Mouse (Mus musculus): ENCODE measurements at regions not wholly inside any gene's neighbourhood (a gene's known extent, or its start where the extent isn't known, plus 50 kb on each side); places are given as distances from the start of the nearest gene placed in this dataset.
A peak's percentile ranks its signal among the peaks of the same experiment; 100 is the strongest.

DNA sequence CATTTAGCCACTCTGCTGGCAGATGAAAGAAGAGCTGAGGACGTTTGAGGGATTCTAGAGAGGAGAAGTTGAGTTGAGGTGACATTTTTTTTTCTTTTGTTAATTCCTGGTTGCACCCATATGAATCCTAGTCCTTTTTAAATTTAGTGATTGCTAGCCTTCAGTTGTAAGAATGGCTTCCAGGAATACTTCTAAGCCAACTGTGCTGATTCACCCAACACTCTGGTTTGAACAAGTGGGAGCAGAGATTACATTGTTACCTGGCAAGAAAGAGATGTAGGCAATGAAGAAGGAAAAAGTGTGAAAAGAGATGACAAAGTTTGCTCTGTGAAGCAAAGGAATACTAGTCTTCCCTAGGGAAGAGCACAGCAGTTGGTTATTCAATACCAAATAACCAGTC lies 261.1 kb upstream of the Kcnq5 start:
- no peak overlapping the region for H3K4me3 ChIP-seq
- no peak overlapping the region for H3K27ac ChIP-seq
- no peak for TF ChIP-seq CTCF (conservative IDR thresholded peaks at IDR 0.05)
- DNase-seq (ENCODE audit: low spot score in 2 of 2), result no peak

DNA sequence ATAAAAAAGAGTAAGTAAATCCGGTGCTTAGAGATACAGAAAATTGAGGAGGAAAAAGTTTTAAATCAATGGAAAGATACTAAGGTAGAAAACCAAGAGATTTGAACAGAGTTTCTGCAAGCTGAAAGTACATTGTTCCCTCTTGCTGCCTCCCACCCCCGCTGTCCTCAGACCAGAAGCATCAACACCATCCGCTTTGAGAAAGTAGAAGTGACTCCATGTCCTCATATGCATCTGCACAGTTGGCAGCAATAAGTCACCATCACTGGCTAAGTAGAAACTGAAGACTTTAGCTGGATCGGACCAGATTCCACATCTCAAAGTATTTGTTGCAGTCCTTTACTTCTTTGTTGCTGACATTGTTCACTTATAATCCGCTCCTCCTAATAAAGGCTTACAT lies 250.1 kb upstream of the Kcnq5 start:
- Histone ChIP-seq H3K4me3 (no peak overlapping the region), H3K27ac (peak overlapping the region; percentile 39)
- no peak for TF ChIP-seq CTCF (conservative IDR thresholded peaks at IDR 0.05)
- no peak for DNase-seq (ENCODE audit: low spot score in 2 of 2)

DNA sequence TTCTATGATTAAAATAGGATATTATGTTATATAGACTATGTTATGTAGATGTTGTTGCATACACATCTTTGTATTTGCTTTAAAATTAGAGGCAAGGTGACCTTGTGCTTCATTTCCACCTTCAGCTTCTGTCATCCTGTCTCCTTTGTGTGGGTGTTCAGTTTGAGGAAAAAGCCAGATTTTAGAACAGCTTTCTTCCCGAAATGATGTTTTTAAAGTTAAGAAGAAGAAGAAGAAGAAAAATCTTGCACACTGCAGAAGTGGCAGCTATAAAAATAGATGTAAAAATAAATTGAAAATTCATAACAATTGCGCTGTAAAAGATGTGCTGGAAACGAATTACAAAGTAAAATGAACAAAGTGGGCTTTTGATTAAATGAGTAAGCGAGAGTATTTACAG lies 249.5 kb upstream of the Kcnq5 start:
- Histone ChIP-seq H3K27ac (peak overlapping the region; percentile 39; the same call in 1 of the 2 replicates), H3K4me3 (no peak overlapping the region)
- DNase-seq (ENCODE audit: low spot score in 2 of 2), result peak in 1 of 2 experiments; percentile 10
- TF ChIP-seq CTCF (conservative IDR thresholded peaks at IDR 0.05), result no peak

DNA sequence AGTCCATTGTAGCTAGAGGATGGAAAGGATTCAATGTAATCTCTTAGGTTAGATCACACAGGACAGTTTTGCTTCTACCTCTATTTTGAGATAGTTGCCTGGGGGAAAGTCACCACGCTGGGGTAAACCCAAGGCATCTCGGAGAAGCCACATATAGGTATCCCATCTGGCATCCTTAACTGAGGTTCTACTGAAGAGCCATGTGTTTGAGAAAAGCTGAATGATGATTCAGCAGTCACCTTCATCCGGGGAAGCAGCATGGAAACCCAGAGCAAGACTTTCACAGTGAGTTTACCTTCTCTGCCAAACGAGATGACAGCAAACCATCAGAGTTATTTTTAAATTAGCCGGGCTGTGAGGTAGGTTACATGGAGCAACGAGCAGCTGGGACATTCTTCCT lies 248.9 kb upstream of the Kcnq5 start:
- no peak overlapping the region for H3K4me3 ChIP-seq
- no peak for TF ChIP-seq CTCF (conservative IDR thresholded peaks at IDR 0.05)
- DNase-seq (ENCODE audit: low spot score in 2 of 2), result no peak
- peak overlapping the region; percentile 39; the same call in 1 of the 2 replicates for H3K27ac ChIP-seq

DNA sequence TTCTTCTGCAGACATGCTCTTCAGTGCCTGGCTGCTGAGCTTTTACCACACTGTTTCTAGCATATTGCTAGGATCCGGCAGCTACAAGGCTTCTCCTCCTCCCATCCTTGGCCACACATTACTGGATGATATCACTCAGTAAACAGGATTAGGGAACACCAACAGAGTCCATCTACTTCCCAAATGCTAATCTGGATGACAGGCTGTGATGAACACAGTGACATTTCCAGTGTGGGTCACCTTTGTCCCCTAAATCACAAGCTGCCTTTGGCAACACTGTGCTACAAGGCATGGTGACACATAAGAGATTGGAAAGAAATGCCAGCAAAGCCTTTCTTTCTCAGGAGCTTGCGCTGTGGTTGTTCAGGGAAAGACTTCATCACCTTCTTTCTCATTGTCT lies 246.5 kb upstream of the Kcnq5 start:
- no peak for DNase-seq (ENCODE audit: low spot score in 2 of 2)
- no peak for TF ChIP-seq CTCF (conservative IDR thresholded peaks at IDR 0.05)

DNA sequence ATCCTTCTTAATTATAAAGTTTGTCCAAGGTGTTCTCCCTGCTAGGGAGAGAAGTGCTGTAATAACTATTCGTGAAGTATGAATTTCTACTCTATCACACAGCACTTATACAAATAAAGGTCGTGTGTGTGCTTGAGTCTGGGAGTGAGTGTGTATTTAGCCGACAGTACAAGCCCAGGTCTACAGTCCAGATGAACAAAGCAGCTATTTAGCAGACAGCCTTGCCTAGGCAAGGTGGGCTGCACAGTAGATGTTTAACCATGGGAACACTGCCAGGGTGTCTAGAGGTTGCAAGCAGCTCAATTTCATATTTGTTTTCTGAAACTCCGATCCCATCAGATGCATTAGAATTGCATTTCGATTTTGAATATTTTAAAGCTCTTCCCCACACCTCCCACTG lies 245.2 kb upstream of the Kcnq5 start:
- no peak for TF ChIP-seq CTCF (conservative IDR thresholded peaks at IDR 0.05)
- H3K27ac ChIP-seq, result no peak overlapping the region
- H3K4me3 ChIP-seq, result no peak overlapping the region
- DNase-seq (ENCODE audit: low spot score in 2 of 2), result no peak

More for the DNA sequence above, 246.5 kb upstream of the Kcnq5 start:
- no peak overlapping the region for H3K4me3 ChIP-seq
- no peak overlapping the region for H3K27ac ChIP-seq

DNA sequence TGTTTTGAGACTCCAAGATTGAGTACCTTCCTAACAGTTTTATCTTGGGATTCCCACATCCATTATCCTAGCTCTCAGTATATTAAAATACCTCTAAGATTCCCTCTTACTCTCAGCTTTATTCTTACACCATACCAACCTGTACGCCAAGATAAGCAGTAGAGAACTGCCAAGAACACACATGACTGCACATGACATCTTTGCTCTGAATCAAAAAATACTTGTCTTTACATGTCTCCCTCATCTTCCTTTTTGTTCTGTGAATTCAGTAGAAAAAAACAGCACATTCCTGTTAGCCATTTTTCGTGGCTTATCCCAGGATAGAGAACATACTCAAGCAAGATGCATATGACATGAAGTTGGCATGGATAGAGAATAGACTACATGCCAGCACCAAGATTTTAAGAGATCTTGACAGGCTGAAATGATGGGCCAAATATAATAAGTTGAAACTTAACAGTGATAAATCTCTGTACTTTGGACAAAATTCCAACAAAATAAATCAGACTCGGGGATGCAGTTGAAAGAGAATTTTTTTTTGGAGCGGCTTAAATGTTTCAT lies 206.0 kb upstream of the Kcnq5 start:
- Histone ChIP-seq H3K4me3 (no peak overlapping the region), H3K27ac (no peak overlapping the region)
- DNase-seq (ENCODE audit: low spot score in 2 of 2), result no peak
- TF ChIP-seq CTCF (conservative IDR thresholded peaks at IDR 0.05), result no peak

DNA sequence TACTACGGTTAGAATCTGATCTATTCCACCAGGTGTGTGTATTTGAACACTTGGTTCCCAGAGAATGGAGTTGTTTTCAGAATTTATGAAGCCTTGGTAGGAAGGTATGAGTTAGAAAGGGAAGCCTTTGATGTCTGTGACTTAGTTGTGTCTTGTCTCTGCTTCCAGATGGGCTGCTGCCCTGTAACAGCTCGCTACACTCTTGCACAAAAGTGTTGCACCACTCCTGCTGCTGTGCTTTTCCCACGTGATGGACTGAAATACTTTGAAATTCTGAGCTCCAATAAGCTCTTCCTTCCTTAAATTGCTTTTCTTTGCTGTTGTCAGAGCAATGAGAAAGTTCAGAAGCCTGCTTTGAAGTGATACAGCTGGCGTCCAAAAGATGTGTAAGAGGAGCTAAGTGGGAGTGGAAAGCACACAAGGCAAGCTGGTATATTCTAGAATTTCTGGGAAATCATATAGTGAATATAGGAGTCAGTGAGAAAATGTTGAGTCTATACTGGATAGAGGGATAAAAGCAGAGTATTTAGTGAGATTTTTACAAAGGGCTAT lies 174.9 kb upstream of the Kcnq5 start:
- Histone ChIP-seq H3K27ac (no peak overlapping the region), H3K4me3 (no peak overlapping the region)
- DNase-seq (ENCODE audit: low spot score in 2 of 2), result no peak
- no peak for TF ChIP-seq CTCF (conservative IDR thresholded peaks at IDR 0.05)

DNA sequence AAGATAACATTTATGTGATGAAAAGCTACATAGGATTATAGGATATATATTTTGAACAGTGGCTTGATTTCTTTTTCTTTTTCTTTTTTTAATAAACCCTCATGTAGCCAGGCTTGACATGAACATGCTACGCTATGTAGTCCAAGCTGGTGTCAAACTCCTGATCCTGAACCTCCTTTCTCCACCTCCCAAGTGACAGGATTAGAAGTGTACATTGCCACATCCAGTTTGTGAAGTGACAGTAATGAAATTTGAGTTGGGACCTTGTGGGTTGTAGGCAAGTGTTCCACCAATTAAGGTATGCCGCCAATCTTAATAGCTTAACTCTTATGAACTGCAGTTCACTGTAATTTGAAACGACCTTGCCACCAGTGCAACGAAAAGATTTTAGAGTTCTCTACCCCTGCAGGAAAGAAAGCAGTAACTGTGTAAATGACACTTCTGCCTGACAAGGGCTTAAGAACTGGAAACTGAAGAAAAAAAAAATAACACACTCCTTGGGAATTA lies 156.6 kb upstream of the Kcnq5 start:
- DNase-seq (ENCODE audit: low spot score in 2 of 2), result no peak
- no peak for TF ChIP-seq CTCF (conservative IDR thresholded peaks at IDR 0.05)
- Histone ChIP-seq H3K27ac (no peak overlapping the region), H3K4me3 (no peak overlapping the region)

DNA sequence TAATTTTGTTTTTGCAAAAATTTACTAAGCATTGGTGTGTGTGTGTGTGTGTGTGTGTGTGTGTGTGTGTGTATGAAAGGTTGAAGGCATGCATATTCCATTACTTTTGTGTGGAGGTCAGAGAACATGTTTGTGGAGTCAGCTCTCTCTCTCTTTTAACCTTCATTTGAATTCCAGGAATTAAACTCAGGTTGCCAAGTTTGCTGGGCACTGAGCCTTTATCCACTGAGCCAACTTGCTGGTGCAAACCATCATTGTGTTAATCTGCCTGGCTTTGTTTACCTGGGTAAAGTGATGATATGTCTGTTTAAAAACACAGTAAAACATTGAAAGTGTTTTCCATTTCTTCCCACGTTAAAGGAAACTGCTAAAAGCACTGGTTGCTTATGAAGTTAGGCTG lies 154.7 kb upstream of the Kcnq5 start:
- Histone ChIP-seq H3K27ac (no peak overlapping the region), H3K4me3 (no peak overlapping the region)
- TF ChIP-seq CTCF (conservative IDR thresholded peaks at IDR 0.05), result no peak
- no peak for DNase-seq (ENCODE audit: low spot score in 2 of 2)

DNA sequence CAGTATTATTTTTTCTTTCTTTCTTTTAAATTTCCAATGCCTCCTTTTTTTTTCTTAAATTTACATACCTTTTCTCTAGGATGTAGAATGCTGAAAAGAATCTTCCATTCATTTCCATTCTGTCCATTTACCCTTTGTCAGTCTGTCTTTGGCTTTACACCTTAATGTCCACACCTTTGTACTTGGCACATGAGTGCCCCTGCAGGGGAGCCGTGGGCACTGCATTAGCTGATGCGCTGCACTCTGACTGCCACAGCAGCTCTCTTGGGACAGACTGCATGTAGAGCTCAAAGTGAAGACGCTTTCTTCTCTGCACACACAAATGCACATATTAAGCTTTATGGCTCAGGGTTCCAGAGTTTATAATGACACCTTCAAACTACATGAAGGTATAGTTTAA lies 143.8 kb upstream of the Kcnq5 start:
- Histone ChIP-seq H3K4me3 (no peak overlapping the region), H3K27ac (no peak overlapping the region)
- peak; percentile 57 for TF ChIP-seq CTCF (conservative IDR thresholded peaks at IDR 0.05)
- no peak for DNase-seq (ENCODE audit: low spot score in 2 of 2)

DNA sequence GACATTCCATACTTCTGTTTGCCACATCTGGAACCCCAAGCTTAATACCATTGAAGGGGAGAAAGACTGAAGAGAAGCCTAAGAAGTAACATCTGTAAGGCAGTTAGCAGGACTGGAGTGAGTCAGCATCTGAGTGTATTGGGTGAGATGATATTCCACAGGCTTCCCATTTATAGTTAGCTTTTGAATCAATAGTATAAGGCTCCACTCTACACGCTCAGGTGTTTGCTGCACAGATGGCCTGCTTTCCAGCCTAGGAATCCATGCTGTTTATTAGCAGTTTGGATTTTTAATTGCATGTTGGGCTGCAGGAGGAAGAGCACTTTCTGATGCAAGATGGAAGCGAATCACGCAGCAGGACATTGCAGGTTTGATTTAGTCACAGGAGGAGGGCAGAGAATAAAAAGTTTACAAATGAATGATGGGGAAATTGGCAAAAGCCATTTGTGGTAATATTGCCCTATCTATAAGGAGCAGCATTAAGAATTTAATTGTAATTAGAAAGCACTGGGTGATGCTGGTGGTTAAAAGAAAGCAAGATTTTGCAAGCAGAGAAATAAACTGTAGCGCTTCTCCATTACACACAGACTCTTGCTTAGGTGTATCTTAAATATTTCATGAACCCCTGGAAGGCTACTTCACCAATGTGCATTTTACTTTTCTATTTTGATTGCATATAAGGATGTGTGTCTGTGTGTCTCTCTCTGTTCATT lies 109.8 kb upstream of the Kcnq5 start:
- no peak overlapping the region for H3K4me3 ChIP-seq
- no peak for DNase-seq (ENCODE audit: low spot score in 2 of 2)
- no peak for TF ChIP-seq CTCF (conservative IDR thresholded peaks at IDR 0.05)
- no peak overlapping the region for H3K27ac ChIP-seq

DNA sequence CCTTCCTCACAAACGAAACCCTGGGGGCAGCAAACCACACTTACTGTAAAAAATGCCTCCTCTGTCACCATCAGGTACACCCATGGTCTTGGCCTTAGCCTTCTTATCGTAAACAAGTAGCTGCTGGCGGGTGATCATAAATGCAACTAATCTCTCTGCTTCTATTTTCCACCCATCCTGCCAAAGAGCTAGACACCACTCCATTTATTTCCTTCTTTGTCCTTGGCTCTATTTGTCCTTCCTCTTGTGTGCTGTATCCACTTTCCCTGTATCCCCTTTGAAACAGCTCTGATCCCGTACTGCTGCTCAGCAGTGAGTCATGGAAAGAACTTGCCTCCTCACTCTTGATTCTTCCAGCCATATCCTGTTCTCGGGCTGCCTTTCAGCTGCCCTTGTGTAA lies 108.3 kb upstream of the Kcnq5 start:
- DNase-seq (ENCODE audit: low spot score in 2 of 2), result no peak
- no peak overlapping the region for H3K27ac ChIP-seq
- no peak for TF ChIP-seq CTCF (conservative IDR thresholded peaks at IDR 0.05)
- H3K4me3 ChIP-seq, result no peak overlapping the region

All from layer of hippocampus, adult 2 months (tissue).